Mouse (Mus musculus): ENCODE measurements around the gene Stx1a.

The Stx1a gene

GRCm38 (mm10) chr5:135007802-135008571, 15.3 kb upstream of the Stx1a start:
- no peak for DNase-seq (ENCODE audit: low read depth in 1 of 2, low spot score in 2 of 2)

- DNase-seq (ENCODE audit: low read depth in 1 of 2, low spot score in 2 of 2) = peak; percentile 97 to 98
Measured at GRCm38 (mm10) chr5:135008671-135009589, 14.4 kb upstream of the Stx1a start, which contains the start of gene Abhd11. Gene Abhd11 (plus strand): TSS chr5:135009152.

- peak; percentile 63 to 86 for DNase-seq (ENCODE audit: low read depth in 1 of 2, low spot score in 2 of 2)
Measured at GRCm38 (mm10) chr5:135009590-135010319, 13.5 kb upstream of the Stx1a start.

- no peak for DNase-seq (ENCODE audit: low read depth in 1 of 2, low spot score in 2 of 2)
Measured at GRCm38 (mm10) chr5:135010320-135010709, 13.0 kb upstream of the Stx1a start.

GRCm38 (mm10) chr5:135010841-135011743, 12.2 kb upstream of the Stx1a start:
- no peak for DNase-seq (ENCODE audit: low read depth in 1 of 2, low spot score in 2 of 2)

GRCm38 (mm10) chr5:135011809-135012613, 11.3 kb upstream of the Stx1a start:
- no peak for DNase-seq (ENCODE audit: low read depth in 1 of 2, low spot score in 2 of 2)

- DNase-seq (ENCODE audit: low read depth in 1 of 2, low spot score in 2 of 2) = peak in 1 of 2 experiments; percentile 68
Measured at GRCm38 (mm10) chr5:135012671-135013441, 10.4 kb upstream of the Stx1a start.

GRCm38 (mm10) chr5:135015497-135015896, 7.8 kb upstream of the Stx1a start:
- peak in 1 of 2 experiments; percentile 68 for DNase-seq (ENCODE audit: low read depth in 1 of 2, low spot score in 2 of 2)

GRCm38 (mm10) chr5:135016224-135016759, 7.0 kb upstream of the Stx1a start:
- DNase-seq (ENCODE audit: low read depth in 1 of 2, low spot score in 2 of 2) = no peak

GRCm38 (mm10) chr5:135021814-135022213, 1.5 kb upstream of the Stx1a start:
- no peak for DNase-seq (ENCODE audit: low read depth in 1 of 2, low spot score in 2 of 2)

- DNase-seq (ENCODE audit: low read depth in 1 of 2, low spot score in 2 of 2) = no peak
Measured at GRCm38 (mm10) chr5:135024665-135025224, 1.5 kb downstream of the Stx1a start.

- DNase-seq (ENCODE audit: low read depth in 1 of 2, low spot score in 2 of 2) = no peak
Measured at GRCm38 (mm10) chr5:135025899-135026298, 2.6 kb downstream of the Stx1a start.

- DNase-seq (ENCODE audit: low read depth in 1 of 2, low spot score in 2 of 2) = no peak
Measured at GRCm38 (mm10) chr5:135029007-135029854, 5.9 kb downstream of the Stx1a start.

- no peak for DNase-seq (ENCODE audit: low read depth in 1 of 2, low spot score in 2 of 2)
Measured at GRCm38 (mm10) chr5:135032581-135032980, 9.3 kb downstream of the Stx1a start.

- no peak for DNase-seq (ENCODE audit: low read depth in 1 of 2, low spot score in 2 of 2)
Measured at GRCm38 (mm10) chr5:135034593-135034992, 11.3 kb downstream of the Stx1a start.

- DNase-seq (ENCODE audit: low read depth in 1 of 2, low spot score in 2 of 2) = no peak
Measured at GRCm38 (mm10) chr5:135035608-135036359, 12.5 kb downstream of the Stx1a start.
